Mouse (Mus musculus): ENCODE results near the gene Macf1.
"Not testable (repeated sequence)": the region's sequence is repeated elsewhere in the genome, so short reads cannot be mapped to it uniquely, and the experiment has no call there.

Gene Macf1

DNA sequence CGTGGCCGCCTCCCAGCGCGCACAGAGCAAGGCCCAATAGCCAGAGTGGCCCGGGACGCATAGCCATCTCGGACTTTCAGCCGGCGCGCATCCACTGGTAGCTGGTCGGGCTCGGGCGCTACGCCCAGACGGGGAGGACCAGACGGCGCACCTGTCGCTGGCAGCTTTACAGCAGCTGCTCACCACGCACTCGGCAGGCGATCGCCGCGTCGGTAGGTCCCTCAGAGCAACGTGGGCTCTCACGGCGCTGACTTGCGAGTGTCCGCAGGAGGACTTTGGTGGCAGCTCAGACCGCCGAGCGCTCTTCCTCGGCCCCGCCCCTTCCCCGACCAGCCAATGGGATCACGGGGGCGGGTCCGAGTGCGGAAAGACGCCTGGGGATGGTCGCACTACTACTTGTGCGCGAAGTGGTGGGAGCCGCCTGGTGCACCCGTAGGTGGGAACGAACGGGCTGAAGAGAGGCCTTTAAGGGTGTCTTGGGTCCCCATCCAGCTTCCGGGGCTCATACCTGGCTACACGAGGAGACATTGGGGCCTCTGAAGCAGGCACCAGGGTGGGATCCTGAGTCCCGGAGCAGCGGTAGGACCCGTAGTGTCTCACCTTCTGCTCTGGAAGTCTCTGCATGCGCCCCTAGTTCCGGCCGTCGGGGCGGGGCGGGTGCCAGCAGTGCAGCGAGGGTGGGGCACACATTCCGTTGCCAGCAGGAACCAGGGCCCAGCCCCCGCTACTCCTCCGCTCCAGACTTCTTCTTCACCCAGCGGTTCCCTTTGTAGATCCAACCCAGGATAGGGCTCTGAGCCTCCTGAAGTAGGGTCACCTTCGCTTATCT lies 341.3 kb downstream of the Macf1 start, which contains the start of gene Bmp8a:
Bmp8a (minus strand) TSS at position 611 of the 829 bp plus-strand sequence.
- peak; percentile 31 for DNase-seq (ENCODE audit: low spot score)

DNA sequence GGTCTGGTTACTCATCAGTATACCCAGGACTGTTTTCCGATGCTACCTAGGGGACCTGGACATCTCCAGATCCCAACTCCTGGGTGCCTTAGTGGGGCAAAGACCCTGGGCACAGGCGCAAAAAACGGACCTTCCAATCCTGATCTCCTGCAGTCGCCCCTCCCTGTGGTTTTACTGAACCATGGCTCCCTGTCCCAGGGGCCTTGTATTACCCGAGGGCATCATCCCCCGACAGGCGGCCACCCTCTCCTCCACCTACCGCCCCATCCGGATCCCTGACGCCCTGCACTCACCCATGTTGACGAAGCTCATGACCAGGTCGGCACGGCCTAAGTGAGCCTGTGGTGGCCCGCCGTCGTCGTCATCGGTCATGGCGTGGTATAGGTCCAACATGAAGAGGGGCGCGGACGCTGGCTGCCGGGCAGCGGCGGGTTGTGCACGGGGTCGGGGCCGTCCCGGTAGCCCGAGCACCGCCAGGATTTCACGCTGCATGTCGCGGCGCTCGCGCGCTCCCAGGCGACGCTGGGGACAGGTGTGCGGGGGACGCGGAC lies 342.0 kb downstream of the Macf1 start:
- no peak for DNase-seq (ENCODE audit: low spot score)

DNA sequence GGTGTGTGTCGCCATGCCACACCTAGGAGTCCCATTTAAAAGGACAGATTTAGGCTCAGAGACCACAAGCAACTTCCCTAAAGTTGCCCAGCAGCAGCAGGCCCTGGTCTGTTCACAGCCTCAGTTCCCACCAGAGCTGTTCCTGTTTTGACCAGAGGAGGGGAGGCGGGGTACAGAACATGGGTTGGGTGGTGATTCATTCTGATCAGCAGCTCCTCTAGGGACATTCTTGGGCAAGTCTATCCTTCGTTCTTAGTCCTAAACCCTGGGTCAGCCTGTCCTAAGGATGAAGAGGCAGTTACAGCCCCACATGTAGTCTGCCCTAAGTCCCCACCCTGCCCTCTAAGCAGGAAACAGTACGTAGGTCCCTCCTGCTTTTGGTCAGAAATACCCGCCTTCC lies 343.9 kb downstream of the Macf1 start:
- DNase-seq (ENCODE audit: low spot score) = no peak

DNA sequence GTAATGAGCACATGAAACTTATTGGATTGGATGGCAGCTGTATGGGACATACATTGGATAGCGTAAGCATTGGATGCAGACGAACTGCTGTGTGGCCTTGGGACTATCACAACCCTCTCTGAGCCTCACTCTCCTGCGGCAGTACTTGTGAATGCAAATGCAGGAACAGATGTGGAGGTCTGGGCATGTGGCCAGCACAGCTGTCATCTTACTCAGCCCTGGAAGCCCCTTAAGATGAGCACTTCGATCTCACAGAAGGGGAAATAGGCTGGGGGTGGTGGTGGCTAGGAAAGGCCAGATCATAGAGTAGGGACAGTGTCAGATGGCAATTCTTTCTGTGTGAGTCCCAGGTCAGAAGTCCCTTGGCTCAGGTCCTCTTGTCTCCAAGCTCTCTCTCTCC lies 346.5 kb downstream of the Macf1 start:
- DNase-seq (ENCODE audit: low spot score) = no peak

DNA sequence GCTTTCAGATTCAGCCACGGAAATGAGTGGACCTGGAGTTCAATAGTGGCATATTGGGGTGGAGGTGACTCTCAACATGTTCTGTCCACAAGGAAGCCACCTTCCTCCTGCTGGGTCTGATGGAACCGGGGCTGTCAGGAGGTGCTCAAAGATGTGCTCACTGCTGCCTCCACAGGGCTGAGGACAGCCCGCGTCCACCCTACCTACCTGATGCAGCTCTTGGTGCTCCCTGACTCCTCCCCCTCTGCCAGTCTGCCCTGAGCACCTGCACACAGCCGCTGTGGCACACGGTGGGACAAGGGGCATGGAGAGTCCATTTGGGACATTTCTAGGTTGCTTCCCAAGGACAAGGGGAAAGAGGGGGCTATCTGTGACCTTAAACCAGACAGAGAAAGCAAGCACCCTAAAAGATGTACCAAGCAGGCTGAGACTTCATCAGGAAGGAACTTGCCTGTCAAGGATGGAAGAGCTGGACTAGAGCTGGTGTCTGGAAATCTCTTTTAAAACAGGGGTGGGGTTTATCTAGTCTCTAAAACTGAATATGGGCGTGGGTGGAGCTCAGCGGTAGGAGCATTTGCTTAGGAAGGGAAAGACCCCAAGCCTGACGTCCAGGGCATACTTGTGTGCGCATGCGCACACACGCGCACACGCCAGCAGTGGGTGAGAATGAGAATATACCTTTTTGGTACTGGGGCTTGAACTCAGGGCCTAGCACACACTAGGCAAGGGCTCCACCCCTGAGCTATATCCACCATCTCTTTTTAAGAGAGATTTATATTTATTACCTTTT lies 348.2 kb downstream of the Macf1 start:
- no peak for DNase-seq (ENCODE audit: low spot score)

DNA sequence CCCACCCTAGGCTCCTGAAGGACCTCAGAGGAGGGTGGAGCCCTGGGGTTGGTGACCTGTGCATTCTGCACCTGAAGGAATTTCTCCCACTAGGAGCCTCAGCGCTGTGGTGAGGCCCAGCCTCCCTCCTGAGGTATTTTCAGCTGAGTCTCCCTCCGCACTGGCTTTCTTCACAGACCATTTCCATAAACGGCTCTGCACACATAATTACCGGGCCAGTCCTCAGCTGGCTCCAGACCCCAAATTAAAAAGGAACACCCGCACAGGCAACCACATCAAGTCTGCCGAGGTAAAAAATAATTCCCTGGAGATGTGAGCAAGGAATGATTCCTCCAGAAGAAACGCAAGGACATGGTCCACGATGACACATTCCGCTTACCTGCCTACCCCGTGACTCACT lies 348.9 kb downstream of the Macf1 start:
- not testable (repeated sequence) for DNase-seq (ENCODE audit: low spot score)

DNA sequence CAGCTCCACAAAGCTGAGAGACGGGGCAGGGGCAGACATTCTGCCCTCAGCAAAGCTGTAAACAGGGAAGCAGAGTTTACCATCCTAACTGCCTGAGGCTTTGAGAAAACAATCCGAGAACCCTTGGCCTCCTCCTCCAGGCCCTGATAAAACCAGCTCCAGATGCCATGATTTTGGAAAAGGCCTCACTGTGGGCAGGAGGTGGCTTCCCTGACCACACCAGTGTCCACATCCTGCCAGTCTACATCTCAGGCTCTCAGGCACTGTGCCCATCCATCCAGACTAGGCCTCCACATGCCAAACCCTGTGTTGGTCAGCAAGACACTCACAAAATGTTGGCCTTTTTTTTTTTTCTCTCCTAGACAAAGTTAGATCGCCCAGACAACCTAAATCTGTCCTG lies 350.0 kb downstream of the Macf1 start:
- DNase-seq (ENCODE audit: low spot score) = no peak

DNA sequence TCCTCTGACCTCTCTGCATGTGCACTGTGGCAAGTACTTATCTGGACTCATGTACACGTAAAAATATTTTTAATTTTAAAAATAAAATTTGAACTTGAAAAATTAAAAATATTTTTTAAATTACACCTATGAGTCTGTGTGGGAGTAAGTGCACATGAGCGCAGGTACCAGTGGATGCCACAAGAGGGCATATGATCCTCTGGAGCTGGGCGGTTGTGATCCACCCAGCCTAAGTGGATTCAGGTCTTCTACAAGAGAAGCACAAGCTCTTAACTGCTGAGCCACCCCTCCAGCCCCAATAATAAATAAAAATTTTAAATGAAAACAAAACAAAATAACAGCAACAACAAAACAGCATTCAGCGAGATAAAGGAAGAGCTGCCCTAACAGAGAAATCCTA lies 351.0 kb downstream of the Macf1 start:
- no peak for DNase-seq (ENCODE audit: low spot score)

DNA sequence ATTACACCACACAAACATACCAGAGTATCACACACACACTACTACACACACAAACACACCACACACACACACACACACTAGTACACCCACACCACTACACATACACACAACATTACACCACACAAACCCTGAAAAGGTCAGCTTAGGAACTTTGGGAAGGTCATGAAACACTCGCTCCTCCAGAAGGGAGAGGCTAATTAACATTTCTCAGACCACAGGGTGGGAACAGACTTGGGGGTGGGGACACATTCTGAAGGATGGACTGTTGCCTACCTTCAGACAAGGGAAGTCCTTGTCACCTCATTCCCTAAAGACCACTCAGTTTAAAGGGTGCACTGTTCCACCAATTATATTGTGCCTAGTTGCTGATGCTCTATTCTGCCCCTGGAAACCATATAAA lies 352.2 kb downstream of the Macf1 start:
- DNase-seq (ENCODE audit: low spot score) = not testable (repeated sequence)

DNA sequence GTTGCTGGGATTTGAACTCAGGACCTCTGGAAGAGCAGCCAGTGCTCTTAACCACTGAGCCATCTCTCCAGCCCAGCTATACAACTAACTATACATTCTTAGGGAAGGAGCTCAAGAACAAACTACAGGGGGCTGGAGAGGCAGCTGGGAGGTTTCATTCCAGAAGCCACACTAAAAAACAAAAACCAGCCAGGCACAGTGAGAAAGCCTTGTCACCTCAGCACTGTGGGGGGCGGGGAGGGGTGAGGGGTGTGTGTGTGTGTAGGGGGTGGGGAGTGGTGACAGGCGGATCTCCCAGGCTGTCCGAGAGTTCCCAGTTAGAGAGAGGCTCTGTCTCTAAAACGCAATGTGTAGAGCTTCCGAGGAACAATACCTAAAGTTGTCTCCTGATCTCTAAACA lies 352.8 kb downstream of the Macf1 start:
- no peak for DNase-seq (ENCODE audit: low spot score)

DNA sequence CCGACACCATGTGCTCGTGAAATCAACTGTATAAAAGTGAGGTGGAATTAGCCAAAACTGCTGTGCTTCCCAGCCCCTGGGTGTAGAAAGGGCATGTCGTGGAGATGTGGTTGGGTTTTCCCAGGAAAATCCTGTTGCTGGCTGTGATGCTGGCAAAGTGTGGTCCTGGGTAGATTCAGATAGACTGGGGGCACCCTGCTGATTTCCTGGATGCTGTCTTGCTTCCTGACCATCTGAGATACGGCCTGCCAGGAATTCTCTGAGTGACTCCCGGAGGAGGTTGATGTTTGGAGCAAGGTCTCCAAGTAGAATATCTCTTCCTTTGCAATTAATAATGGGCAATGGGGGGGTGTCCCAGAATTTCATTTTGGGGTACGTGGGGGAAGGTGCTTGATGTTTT lies 355.2 kb downstream of the Macf1 start:
- DNase-seq (ENCODE audit: low spot score) = no peak

DNA sequence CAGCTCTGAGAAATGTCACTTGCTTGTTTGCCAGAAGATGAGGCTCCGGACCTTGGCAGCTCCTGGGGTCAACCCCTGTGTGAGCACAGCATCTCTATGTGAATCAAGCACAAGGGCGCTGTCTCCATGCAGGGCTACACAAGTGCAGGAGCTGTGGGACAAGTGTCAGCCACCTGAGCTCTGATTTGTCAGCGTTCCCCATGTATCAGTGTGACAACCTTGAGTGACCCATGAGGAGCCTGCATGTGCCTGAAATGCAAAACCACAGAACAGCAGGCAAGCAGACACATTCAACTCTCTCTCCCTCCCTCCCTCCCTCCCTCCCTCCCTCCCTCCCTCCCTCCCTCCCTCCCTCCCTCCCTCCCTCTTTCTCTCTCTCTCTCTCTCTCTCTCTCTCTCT lies 356.5 kb downstream of the Macf1 start:
- no peak for DNase-seq (ENCODE audit: low spot score)

DNA sequence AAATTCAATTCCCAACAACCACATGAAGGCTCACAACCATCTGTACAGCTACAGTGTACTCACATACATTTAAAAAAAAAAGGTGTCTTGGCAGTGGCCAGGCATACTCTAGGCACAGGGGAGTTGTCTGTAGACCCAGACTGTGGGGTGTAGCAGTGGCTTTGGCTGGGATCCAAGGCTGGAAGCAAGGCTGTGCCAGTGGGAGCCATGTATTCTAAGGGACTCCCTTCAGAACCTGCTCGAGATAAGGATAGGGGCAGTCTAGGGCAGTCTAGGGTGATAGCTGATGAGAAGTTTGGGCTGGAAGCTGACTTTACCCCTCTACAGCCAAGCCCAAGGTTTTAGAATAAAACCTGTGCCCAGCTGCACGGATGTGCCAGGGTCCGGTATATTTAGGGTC lies 358.1 kb downstream of the Macf1 start:
- no peak for DNase-seq (ENCODE audit: low spot score)

DNA sequence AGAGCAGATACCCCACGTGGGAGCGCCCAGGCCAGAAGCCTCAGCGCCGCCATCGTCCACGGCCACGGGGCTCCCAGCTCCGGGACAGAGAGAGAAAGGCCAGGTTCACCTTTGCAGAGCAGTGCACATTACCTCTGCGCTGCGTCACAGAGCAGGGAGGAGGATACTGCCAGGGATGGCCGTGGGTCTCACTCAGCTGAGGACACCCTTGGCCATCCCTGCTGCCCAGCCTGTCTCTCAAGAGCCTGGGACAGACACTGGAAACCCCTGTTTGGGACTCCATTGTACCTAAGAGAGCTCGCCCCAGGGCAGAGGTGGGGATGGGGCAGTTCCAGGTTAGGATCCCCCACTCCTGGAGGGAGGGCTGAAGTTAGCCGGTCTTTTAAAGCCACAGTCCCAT lies 360.6 kb downstream of the Macf1 start, which contains the start of gene Oxct2a:
Oxct2a (minus strand) TSS at position 101 of the 400 bp plus-strand sequence.
- no peak for DNase-seq (ENCODE audit: low spot score)

DNA sequence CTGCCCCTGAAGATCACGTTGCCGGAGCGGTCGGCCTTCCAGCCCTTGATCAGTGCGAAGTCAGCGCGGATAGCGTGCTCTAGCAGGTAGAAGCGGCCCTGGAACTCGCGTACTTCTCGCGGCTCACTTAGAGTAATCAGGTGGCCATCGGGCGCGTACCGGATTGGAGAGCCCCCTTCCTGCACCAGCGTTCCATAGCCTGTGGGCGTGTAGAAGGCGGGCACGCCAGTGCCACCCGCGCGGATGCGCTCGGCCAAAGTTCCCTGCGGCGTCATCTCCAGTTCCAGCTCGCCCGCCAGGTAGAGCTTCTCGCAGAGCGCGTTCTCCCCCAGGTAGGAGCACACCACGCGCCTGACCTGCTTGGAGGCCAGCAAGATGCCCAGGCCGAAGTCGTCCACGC lies 361.2 kb downstream of the Macf1 start:
- DNase-seq (ENCODE audit: low spot score) = not testable (repeated sequence)

DNA sequence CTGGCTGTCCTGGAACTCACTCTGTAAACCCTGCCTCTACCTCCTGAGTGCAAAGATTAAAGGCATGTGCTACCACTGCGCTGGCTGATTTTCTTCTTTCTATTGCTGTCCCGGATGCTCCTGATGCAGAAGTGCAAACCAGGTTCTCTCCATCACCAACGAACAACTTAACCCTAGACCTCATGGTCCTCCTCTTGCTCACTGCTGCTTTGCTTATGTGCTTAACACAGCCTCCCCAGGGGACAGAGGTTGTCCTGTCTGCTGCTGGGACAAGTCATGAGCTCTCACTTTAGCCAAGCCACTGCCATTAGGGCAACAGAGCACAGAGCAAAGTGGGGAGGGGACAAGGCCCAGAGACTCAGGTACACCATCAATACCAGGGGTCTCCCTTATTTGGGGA lies 369.7 kb downstream of the Macf1 start:
- no peak for DNase-seq (ENCODE audit: low spot score)

DNA sequence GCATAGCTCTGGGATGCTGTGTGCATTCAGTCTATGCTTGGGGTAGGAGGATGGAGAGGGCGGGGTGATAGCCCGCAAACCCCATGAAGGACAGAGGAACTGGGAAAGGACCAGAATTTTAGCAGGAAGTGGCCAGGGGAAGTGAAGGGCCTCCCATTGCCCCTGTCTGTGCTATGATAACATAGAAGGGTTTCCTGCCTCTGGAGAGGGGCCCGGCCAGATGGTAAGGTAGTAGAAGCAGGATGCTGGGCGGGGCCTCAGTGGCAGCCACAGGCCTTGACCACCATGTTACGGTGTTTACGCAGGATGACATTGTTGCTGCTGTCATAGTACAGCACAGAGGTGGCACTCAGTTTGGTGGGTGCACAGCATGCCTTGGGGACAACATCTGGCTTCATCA lies 371.1 kb downstream of the Macf1 start:
- DNase-seq (ENCODE audit: low spot score) = no peak

DNA sequence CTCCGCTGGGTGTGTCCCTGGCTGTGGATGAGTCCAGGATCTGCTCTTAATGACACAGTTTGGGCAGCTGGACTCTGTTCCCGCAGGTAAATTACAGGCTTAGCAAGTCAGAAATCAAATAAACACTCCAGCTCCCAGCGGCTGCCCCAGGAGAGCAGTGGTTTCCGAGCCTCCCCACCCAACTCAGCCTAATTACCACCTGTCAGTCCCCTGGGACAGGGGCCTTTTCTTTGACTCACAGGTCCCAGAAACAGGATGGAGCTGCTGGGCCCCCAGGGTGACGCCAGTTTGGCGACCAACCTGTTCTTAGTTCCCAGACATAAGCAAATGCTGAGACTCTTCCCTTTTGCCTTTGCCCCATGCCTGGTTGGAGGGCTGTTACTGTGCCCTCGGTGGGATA lies 372.3 kb downstream of the Macf1 start:
- no peak for DNase-seq (ENCODE audit: low spot score)

DNA sequence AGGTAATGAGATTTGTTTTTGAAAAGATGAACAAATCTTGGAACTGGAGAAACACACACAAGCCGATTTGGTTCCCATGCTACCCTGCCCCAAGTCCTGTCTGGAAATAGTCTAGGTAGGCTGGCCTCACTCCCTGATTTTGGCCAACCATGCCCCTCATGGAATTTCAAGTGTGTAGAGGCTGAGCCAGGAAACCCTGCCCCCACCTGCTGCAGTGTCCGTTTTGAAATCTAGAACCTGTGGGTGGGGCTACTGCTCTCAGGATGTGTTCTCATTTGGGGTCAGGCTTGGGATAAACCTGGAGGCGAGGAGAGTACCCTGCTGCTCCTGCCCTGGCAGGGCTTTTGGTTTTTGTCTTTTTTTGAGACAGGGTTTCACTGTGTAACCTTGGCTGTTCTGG lies 375.9 kb downstream of the Macf1 start:
- no peak for DNase-seq (ENCODE audit: low spot score)

DNA sequence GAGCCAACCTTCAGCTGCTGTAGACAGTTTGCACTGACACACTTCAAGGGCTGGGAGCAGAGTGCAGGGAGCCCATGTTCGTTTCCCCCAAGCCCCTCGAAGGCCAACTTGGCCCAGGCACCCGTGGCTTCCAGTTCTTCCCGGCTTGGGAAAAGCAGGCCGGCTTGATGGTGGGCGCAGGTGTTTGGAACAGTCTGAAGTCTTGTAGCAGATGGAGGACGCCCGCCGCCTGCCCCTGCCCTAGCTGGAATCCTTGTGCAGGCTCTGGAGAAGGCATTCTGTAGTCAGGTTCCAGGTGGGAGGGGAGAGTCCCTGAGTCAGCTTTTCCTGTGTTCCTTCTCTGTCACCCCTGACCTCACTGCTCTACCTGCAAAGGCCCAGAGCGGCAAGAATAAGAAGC lies 377.2 kb downstream of the Macf1 start:
- no peak for DNase-seq (ENCODE audit: low spot score)

DNA sequence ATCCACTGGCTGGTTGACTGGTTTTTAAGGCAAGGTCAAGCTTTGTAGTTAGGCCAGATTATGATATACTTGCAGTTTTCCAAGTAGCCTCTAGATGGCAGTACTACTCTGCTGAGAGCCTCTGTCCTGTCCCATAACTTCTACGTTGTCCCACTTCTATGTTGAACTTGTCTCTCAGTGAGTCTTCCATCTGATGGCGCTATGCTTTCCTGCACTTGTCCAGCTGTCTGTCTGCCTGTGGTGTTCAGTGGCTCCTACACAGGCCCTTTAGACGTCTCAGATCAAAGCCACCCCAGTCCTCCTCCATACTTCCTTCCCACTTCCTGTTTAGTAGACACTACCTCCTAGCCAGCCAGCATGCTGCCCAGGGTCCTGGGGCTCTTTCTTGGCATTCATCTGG lies 378.4 kb downstream of the Macf1 start:
- peak; percentile 31 for DNase-seq (ENCODE audit: low spot score)
